Mouse (Mus musculus) T-helper 1 cell (primary cell): Measurements from ENCODE around the gene Rasgrp1.

Experiments
- in situ Hi-C: fragments of 300-600 bp; cut with MboI, MseI; formaldehyde crosslinking; loops from one replicate; pipeline ENCODE4 v1.15.1; 2025; ENCODE audit warnings: high pct_unique_total_duplicates

Rasgrp1 gene

GRCm38 (mm10) chr2:117335552-117336188 is 7.1 kb downstream of the Rasgrp1 start:
- in situ Hi-C loops: loop anchor here (25.0 kb wide), 1 partner anchor 1052 kb away; the partner anchor contains the start of gene Eif2ak4

DNA sequence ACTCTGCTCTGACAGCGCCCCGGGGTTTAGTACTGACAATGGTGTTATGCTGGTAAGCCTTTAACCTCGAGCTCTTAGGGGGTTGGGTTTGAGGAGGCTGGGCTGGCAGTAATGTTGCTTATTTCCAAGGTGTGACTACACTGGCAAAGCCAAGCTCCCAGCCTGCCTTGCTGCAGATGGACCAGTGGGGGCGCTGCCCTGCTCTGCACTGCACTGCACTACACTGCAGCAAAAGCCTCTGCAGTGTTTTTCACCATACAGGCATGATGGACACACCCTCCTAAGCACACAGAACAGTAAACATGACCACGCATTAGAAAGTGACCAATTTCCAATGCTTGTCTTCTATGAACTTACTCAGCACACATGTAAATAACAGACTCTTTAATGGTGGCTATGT is 11.2 kb downstream of the Rasgrp1 start:
- in situ Hi-C loops: loop anchor here (25.0 kb wide), 1 partner anchor 1056 kb away; the partner anchor contains the start of gene Eif2ak4

DNA sequence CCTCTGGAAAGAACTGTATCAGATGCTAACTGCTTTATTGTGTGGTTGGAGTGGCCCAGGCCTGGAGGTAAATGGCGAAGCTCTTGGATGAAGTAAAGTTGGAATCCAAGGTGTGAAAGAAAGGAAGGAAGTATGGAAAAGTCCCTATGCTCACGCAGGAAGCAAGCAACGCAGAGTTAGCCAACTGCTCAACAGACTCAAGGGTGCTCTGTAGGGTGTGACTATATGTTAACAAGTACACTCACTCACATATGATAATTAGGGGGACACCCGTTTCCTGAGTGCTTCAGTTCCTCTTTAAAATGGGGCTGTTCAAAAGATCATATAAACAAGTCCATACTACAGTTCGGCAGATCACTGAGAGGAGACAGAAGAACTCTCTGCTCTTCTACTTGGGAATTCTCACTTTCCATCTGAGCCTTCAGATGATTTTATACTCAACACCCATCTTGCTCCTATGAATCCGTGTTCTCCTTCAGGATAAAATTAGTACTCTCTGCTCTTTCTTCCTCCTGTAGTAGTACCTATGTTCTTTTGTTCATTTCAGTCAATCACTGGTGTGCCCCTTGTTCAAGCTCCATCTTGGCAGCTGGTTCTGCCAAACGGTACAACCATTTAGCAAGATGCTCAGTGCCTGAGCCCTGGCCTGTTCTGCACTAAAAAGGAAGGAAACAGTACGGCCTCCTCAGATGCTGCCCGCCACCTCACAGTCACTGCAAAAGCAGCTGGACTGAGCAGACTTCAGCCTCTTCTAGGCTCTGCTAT is 14.1 kb downstream of the Rasgrp1 start:
- in situ Hi-C loops: loop anchor here (25.0 kb wide), 1 partner anchor 1059 kb away; the partner anchor contains the start of gene Eif2ak4

DNA sequence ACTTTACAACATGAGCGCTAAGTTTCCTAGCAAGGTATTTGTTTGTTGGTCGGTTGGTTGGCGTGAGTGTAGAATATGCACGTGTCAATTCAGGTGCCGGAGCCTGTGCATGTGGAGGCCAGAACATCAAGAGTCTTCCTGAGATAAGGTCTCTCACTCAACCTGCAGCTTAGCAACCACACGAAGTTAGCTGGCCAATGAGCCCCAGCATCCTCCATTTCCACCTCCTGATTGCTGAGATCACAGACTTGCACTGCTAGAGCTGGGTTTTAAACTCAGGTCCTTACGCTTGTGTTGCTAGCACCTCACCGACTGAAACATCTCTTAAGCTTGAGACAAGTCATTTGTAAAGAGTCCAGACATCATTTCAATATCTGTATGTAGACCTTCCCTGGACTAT is 20.4 kb downstream of the Rasgrp1 start:
- in situ Hi-C loops: no loop called here

DNA sequence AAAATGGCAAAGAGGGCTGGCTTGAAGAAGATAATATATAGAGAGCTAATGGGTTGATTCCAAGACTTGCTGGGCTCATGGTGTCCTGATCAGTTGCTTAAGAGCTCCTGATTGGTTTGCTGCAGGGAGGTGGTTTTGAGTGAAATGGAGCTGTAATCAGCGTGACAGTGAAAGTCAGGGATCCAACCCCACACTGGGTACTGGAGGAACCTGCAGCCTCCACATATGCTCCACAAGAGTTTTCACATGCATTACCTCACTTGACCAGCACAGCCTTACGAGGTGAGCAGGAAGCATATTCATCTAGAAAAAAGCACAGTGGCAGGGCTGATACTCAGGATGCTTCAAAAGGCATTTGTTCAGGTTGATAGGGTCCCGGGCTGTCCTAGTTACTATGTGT is 21.6 kb downstream of the Rasgrp1 start:
- in situ Hi-C loops: no loop called here

GRCm38 (mm10) chr2:117318991-117319390 is 23.8 kb downstream of the Rasgrp1 start:
- in situ Hi-C loops: loop anchor here (10.0 kb wide), 1 partner anchor 194 kb away; the partner anchor contains the start of gene Spred1

DNA sequence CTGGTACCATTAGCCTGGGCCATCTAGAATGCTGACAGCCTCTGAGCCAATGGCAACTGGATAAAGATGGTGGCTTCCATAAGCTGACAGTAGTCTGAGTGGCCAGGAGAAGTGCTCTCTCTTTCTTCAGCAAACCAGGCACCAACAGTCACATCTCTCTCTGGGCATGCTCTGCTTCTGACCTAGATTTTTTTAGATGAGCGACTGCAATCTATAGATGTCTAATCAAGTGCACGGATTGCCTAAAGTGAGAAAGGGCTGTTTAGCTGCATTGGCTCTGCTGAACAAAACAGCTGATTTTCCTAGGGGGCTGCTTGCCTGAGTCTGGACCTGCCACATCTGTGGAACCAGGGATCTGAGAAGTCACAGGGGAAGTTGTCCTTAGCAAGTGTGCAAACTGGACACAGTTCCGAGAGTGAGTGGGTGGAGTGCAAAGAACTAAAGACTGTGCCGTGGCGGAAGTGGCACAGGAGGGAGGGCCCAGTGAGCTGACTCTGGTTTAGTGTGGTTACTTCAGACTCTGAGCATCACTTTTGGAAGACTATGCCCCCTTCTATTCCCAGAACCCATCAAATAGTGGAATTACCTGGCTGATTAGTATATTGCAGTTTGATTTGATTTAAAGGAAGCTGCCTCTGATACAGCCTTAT is 29.1 kb downstream of the Rasgrp1 start:
- in situ Hi-C loops: loop anchor here (10.0 kb wide), 1 partner anchor 189 kb away; the partner anchor contains the start of gene Spred1

- in situ Hi-C loops: loop anchor here (10.0 kb wide), 1 partner anchor 188 kb away; the partner anchor contains the start of gene Spred1
Measured at GRCm38 (mm10) chr2:117312441-117312895, 30.3 kb downstream of the Rasgrp1 start.

DNA sequence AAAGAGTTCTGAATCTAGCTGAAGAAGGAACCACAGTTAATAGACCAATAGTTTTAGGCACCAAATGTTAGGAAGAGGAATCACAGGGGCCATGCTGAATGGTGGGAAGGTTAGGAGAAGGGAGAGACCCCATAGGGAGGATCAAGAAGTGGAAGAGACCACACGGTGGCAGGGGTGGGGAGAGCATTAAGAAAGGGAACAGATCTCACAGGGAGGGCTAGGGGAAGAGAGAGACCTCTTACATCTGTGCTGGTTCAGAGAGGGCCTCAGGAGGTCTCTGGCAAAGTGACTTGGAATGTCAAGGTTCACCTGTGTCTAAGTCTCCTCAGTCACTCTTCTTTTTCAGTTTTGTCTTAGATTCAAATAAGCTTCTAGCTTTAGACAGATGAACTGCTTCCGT is 30.8 kb downstream of the Rasgrp1 start:
- in situ Hi-C loops: loop anchor here (10.0 kb wide), 1 partner anchor 187 kb away; the partner anchor contains the start of gene Spred1

DNA sequence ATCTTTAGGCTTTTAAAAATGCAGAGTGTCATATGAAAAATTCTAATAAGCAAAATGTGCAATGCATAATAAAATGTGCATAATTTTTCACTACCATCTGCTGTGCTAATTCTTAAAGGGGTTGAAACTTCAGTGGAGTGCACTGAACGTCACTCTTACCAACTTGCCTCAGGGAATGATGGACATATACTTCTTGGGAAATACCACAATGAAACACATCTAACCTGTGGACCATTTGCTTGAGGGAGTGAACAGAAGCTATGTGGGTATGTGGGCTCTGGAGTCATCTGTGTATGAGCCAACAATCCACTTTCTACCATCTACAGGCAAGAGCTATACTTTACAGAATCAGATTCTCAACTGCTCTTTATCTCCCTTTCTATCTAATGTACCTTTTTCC is 31.5 kb downstream of the Rasgrp1 start:
- in situ Hi-C loops: loop anchor here (10.0 kb wide), 1 partner anchor 187 kb away; the partner anchor contains the start of gene Spred1

- in situ Hi-C loops: no loop called here
Measured at GRCm38 (mm10) chr2:117309046-117309445, 33.8 kb downstream of the Rasgrp1 start.

DNA sequence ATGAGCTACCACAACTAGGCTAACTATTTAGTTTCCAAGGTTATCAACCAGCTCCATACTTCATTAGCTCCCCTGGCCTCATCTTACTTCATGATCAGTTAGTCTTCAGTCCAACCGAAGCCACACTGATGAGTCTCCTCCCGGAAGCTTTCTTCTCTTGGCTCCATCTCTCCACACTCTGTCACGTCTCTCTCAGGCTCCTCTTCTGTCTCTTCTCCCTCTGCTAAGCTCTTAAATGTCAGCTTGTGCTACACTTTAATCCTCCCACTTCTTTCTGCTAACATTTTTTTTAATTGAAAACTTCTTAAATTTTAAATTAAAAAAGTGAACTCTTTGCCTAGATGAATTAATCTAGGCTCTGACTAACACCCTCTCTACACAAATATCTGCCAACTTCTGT is 34.8 kb downstream of the Rasgrp1 start:
- in situ Hi-C loops: no loop called here

DNA sequence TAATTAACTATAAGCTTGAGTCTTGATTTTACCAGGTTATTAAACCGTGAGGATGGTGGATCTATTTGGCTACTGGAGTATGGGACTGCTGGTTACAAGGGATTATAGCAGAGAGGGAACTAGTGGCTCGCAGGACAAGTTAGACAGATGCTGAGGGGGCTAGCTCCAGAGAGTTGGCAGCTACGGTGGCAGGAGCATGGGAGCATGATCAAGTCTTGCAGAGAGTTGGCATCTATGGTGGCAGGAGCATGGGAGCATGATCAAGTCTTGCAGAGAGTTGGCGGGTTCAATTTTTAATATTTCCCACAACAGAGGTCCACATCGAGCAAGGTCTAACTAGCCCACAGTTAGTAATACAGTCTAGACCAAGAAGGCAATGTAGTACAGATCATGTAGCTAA is 37.9 kb downstream of the Rasgrp1 start:
- in situ Hi-C loops: loop anchor here (5.0 kb wide), 1 partner anchor 53 kb away; no protein-coding TSS in a partner anchor

DNA sequence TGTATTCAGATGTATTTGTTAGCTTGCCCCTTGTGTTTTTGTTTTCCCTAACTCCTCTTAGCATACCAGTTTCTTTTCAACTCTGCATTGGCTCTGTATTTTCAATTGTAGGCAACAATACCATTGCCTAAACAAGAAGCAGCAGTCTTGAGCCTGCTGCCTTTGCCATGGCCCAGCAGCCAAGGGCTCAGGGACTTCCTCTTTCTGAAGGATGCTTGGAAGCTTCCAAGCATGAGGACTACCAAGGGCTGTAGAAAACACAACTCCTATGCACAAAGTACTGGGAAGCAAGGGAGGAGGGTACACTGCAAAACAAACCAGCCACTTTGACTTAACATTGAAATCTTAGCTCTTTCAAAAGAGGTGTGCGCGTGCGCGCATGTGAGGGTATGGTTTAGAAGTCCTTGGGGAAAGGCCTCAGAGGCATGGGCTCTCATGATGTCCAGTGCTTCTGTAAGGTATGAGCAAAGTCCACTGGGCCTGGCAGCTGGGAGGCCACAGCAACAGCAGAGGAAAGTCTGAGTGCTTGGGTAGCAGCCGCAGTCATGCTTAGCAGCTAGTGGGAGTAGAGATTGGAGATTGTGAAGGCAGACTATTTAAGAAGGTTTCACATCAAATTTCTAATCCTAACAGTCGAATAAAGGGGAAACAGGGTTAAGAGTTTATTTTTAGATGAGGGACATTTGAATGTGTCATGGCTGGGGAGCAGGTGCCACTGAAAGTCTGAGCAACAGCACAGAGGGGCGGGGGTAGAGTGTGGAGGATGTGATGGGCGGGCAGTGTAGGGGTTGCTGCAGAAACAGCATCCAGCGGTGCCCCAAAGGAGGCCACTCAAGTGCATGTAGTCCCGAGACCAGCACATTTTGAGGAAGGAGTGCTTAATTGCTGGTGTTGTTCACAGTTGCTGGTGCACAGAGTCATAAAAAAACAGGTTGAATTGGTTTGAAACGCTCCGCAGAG is 39.1 kb downstream of the Rasgrp1 start:
- in situ Hi-C loops: loop anchor here (5.0 kb wide), 1 partner anchor 51 kb away; no protein-coding TSS in a partner anchor

- in situ Hi-C loops: loop anchor here (5.0 kb wide), 1 partner anchor 48 kb away; no protein-coding TSS in a partner anchor
Measured at GRCm38 (mm10) chr2:117299596-117300448, 43.0 kb downstream of the Rasgrp1 start.

DNA sequence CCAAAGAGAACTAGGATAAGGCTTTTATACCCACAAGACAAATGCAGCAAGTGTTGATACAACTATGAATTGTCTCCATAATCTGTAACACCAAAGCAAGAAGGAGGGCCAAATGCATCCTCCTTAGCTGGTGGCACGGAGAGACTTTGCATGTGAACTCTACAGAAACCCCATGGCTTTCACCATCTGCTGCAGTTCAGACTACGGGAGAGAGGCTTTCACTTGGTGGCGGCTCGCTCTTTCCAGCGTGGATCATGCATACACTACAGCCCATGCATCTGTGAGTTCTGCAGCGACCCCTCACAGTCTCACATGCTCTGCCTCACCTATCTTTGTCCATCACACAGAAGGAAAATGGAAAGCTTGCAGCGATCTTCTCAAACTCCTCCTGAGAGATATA is 54.5 kb downstream of the Rasgrp1 start:
- in situ Hi-C loops: no loop called here

GRCm38 (mm10) chr2:117263786-117264408 is 78.9 kb downstream of the Rasgrp1 start:
- in situ Hi-C loops: no loop called here

- in situ Hi-C loops: no loop called here
Measured at GRCm38 (mm10) chr2:117262184-117262583, 80.6 kb downstream of the Rasgrp1 start.

- in situ Hi-C loops: no loop called here
Measured at GRCm38 (mm10) chr2:117257617-117258016, 85.2 kb downstream of the Rasgrp1 start.
